Mouse (Mus musculus): ENCODE data around the gene Olfr850. TPM values are rescaled to one million over a fixed set of nuclear protein-coding genes. Genes with fewer than 3 reads are reported as not detected.

Gene Olfr850
- not detected in 2 replicates for polyA plus RNA-seq (2014; fragmentation: Nextera tagmentation; extraction: Ambion mirVana)

GRCm38 (mm10) chr9:19478148-19478547, at the start of gene Olfr850:
TSS of gene Olfr850 (minus strand) at chr9:19478248.
- Histone ChIP-seq H3K27ac (replicated peaks; ENCODE audit: low read depth, low read length) (no peak within 1 kb of the TSS), H3K4me1 (ENCODE audit: control insufficient read depth, insufficient read depth, low read length) (no peaks in the 10 kb centered on the region), H3K4me3 (ENCODE audit: low read depth, low read length) (no peak within 1 kb of the TSS), H3K9me3 (replicated peaks; ENCODE audit: control insufficient read depth, low read length) (no peaks in the 10 kb centered on the region), H3K27me3 (ENCODE audit: control insufficient read depth, insufficient read depth, low read length) (no peaks in the 10 kb centered on the region), H3K9ac (replicated peaks; ENCODE audit: low read length) (no peak within 1 kb of the TSS), H3K36me3 (replicated peaks; ENCODE audit: control insufficient read depth, insufficient read depth, low read depth, low read length) (no peaks in the 10 kb centered on the region), H3K4me2 (ENCODE audit: low read depth, low read length) (no peak within 1 kb of the TSS)
- no peak for ATAC-seq (replicated peaks; ENCODE audit: insufficient number of reproducible peaks, low FRiP score, low TSS enrichment, low read depth)
- DNase-seq (ENCODE audit: low spot score), result no peak

- no peaks in the 10 kb centered on the region for H3K36me3 ChIP-seq (replicated peaks; ENCODE audit: control insufficient read depth, insufficient read depth, low read depth, low read length)
- no peak for DNase-seq (ENCODE audit: low spot score)
- H3K27ac ChIP-seq (replicated peaks; ENCODE audit: low read depth, low read length), result no peak within 1 kb of the TSS
- no peak within 1 kb of the TSS for H3K9ac ChIP-seq (replicated peaks; ENCODE audit: low read length)
- H3K4me2 ChIP-seq (ENCODE audit: low read depth, low read length), result no peak within 1 kb of the TSS
- H3K27me3 ChIP-seq (ENCODE audit: control insufficient read depth, insufficient read depth, low read length), result no peaks in the 10 kb centered on the region
- no peaks in the 10 kb centered on the region for H3K4me1 ChIP-seq (ENCODE audit: control insufficient read depth, insufficient read depth, low read length)
- H3K9me3 ChIP-seq (replicated peaks; ENCODE audit: control insufficient read depth, low read length), result peaks cover 6% of the 10 kb centered on the region; the same call in 1 of the 2 replicates
- no peak for ATAC-seq (replicated peaks; ENCODE audit: insufficient number of reproducible peaks, low FRiP score, low TSS enrichment, low read depth)
- no peak within 1 kb of the TSS for H3K4me3 ChIP-seq (ENCODE audit: low read depth, low read length)
These were observed 14.9 kb upstream of the Olfr850 start, which contains the start of gene Olfr851 for GRCm38 (mm10) chr9:19492995-19493394. TSS of gene Olfr851 (plus strand) at chr9:19493295.

GRCm38 (mm10) chr9:19439966-19440365, 38.1 kb downstream of the Olfr850 start, which contains the start of gene Olfr849:
TSS of gene Olfr849 (plus strand) at chr9:19440266.
- H3K4me3 ChIP-seq (ENCODE audit: low read depth, low read length), result no peak within 1 kb of the TSS
- no peaks in the 10 kb centered on the region for H3K4me1 ChIP-seq (ENCODE audit: control insufficient read depth, insufficient read depth, low read length)
- ATAC-seq (replicated peaks; ENCODE audit: insufficient number of reproducible peaks, low FRiP score, low TSS enrichment, low read depth) (no peak), DNase-seq (ENCODE audit: low spot score) (no peak)
- 84% methylated on average over 2 of the region's 2 CpGs for WGBS
- H3K36me3 ChIP-seq (replicated peaks; ENCODE audit: control insufficient read depth, insufficient read depth, low read depth, low read length), result no peaks in the 10 kb centered on the region
- no peak within 1 kb of the TSS for H3K27ac ChIP-seq (replicated peaks; ENCODE audit: low read depth, low read length)
- no peak within 1 kb of the TSS for H3K4me2 ChIP-seq (ENCODE audit: low read depth, low read length)
- H3K27me3 ChIP-seq (ENCODE audit: control insufficient read depth, insufficient read depth, low read length), result no peaks in the 10 kb centered on the region
- H3K9me3 ChIP-seq (replicated peaks; ENCODE audit: control insufficient read depth, low read length), result peaks cover 3% of the 10 kb centered on the region; the same call in 1 of the 2 replicates
- H3K9ac ChIP-seq (replicated peaks; ENCODE audit: low read length), result no peak within 1 kb of the TSS

Other genes with a start within 250 kb of the Olfr850 start
- not detected in 2 replicates for gene Olfr843, start 226.3 kb downstream of the Olfr850 start, polyA plus RNA-seq (2014; fragmentation: Nextera tagmentation; extraction: Ambion mirVana)
- not detected in 2 replicates for gene Olfr844, start 161.9 kb downstream of the Olfr850 start, polyA plus RNA-seq (2014; fragmentation: Nextera tagmentation; extraction: Ambion mirVana)
- gene Olfr845, start 141.8 kb downstream of the Olfr850 start, polyA plus RNA-seq (2014; fragmentation: Nextera tagmentation; extraction: Ambion mirVana), result not detected in 2 replicates
- not detected in 2 replicates for gene Olfr846, start 114.2 kb downstream of the Olfr850 start, polyA plus RNA-seq (2014; fragmentation: Nextera tagmentation; extraction: Ambion mirVana)
- not detected in 2 replicates for gene Olfr847, start 99.6 kb downstream of the Olfr850 start, polyA plus RNA-seq (2014; fragmentation: Nextera tagmentation; extraction: Ambion mirVana)
- gene Olfr849, start 38.0 kb downstream of the Olfr850 start, polyA plus RNA-seq (2014; fragmentation: Nextera tagmentation; extraction: Ambion mirVana), result not detected in 2 replicates
- gene Olfr851, start 15.0 kb upstream of the Olfr850 start, polyA plus RNA-seq (2014; fragmentation: Nextera tagmentation; extraction: Ambion mirVana), result not detected in 2 replicates
- not detected in 2 replicates for gene Olfr853, start 62.8 kb upstream of the Olfr850 start, polyA plus RNA-seq (2014; fragmentation: Nextera tagmentation; extraction: Ambion mirVana)
- not detected in 2 replicates for gene Olfr854, start 89.1 kb upstream of the Olfr850 start, polyA plus RNA-seq (2014; fragmentation: Nextera tagmentation; extraction: Ambion mirVana)
- gene Olfr855, start 104.4 kb upstream of the Olfr850 start, polyA plus RNA-seq (2014; fragmentation: Nextera tagmentation; extraction: Ambion mirVana), result not detected in 2 replicates
- 37.0 and 37.2 TPM in 2 replicates for gene Zfp317, start 143.9 kb upstream of the Olfr850 start, polyA plus RNA-seq (2014; fragmentation: Nextera tagmentation; extraction: Ambion mirVana)
- gene Olfr857, start 231.2 kb upstream of the Olfr850 start, polyA plus RNA-seq (2014; fragmentation: Nextera tagmentation; extraction: Ambion mirVana), result not detected in 2 replicates

All from embryonic facial prominence, embryonic 11.5 days (tissue).